Mouse (Mus musculus) MEL (cell line): ENCODE results near the gene Ndc1. TPM values are rescaled to one million over a fixed set of nuclear protein-coding genes. Genes with fewer than 3 reads are reported as not detected.

Experiments
- DNase-seq: peaks from one replicate; pipeline ENCODE4 v3.0.0; 2011; ENCODE audit warnings: low read depth, low spot score
- H3K27ac ChIP-seq: 2 replicates; pipeline ENCODE4 v1.5.1; 2012; ENCODE audit warnings: low read depth, mild to moderate bottlenecking, control low read depth, low read length, moderate library complexity; ENCODE audit not compliant: control insufficient read depth
- H3K27me3 ChIP-seq, 2 experiments: fragments of 150-350 bp in 1 of 2; sonication (generic) in 1 of 2; 2 replicates each; pipeline ENCODE4 v1.6.1; 2012; ENCODE audit warnings: low read length in 2 of 2, mild to moderate bottlenecking in 2 of 2, improper control_type of control experiment in 1 of 2, moderate library complexity in 1 of 2; ENCODE audit not compliant: insufficient read depth in 2 of 2, control insufficient read depth in 1 of 2
- H3K36me3 ChIP-seq, 2 experiments: 2 replicates each; pipeline ENCODE4 v1.6.1; 2012 to 2014; ENCODE audit warnings: low read length in 2 of 2, improper control_type of control experiment in 1 of 2, inconsistent platforms in 1 of 2, mild to moderate bottlenecking in 1 of 2; ENCODE audit not compliant: insufficient read depth in 2 of 2, control insufficient read depth in 1 of 2
- H3K4me1 ChIP-seq, 2 experiments: fragments of 150-350 bp in 1 of 2; sonication (generic) in 1 of 2; 2 replicates each; pipeline ENCODE4 v1.6.1; 2012; ENCODE audit warnings: low read length in 2 of 2, improper control_type of control experiment in 1 of 2, mild to moderate bottlenecking in 1 of 2; ENCODE audit not compliant: insufficient read depth in 2 of 2, control insufficient read depth in 1 of 2
- H3K4me3 ChIP-seq, 2 experiments: fragments of 150-350 bp in 1 of 2; sonication (generic) in 1 of 2; 2 replicates each; pipeline ENCODE4 v1.5.1; 2012; ENCODE audit warnings: low read depth in 2 of 2, low read length in 2 of 2, mild to moderate bottlenecking in 2 of 2, moderate library complexity in 2 of 2, control low read depth in 1 of 2, improper control_type of control experiment in 1 of 2; ENCODE audit not compliant: control insufficient read depth in 1 of 2, insufficient read depth in 1 of 2
- H3K79me2 ChIP-seq: 2 replicates; pipeline ENCODE4 v1.6.1; 2012; ENCODE audit warnings: mild to moderate bottlenecking, low read length, moderate library complexity; ENCODE audit not compliant: control insufficient read depth, poor library complexity, insufficient read depth
- H3K9ac ChIP-seq: 2 replicates; pipeline ENCODE4 v1.6.1; 2012; ENCODE audit warnings: low read depth, mild to moderate bottlenecking, control low read depth, low read length, moderate library complexity; ENCODE audit not compliant: control insufficient read depth, poor library complexity, severe bottlenecking
- H3K9me3 ChIP-seq: fragments of 150-350 bp; sonication (generic); replicated peaks from 2 replicates; pipeline ENCODE4 v1.6.1; 2012; ENCODE audit warnings: mild to moderate bottlenecking, low read length, improper control_type of control experiment, moderate library complexity; ENCODE audit not compliant: insufficient read depth
- CTCF ChIP-seq, 3 experiments: IDR thresholded peaks in 2 of 3; conservative IDR thresholded peaks in 1 of 3; 2 replicates each; pipeline ENCODE4 v1.5.1; 2011 to 2012; ENCODE audit warnings: low read length in 3 of 3, low read depth in 2 of 3, mild to moderate bottlenecking in 2 of 3, improper control_type of control experiment in 1 of 3, inconsistent platforms in 1 of 3, mixed read lengths in 1 of 3, moderate library complexity in 1 of 3; ENCODE audit not compliant: control insufficient read depth in 1 of 3, insufficient read depth in 1 of 3, poor library complexity in 1 of 3, severe bottlenecking in 1 of 3
- E2F4 ChIP-seq: IDR thresholded peaks from 2 replicates; pipeline ENCODE4 v1.6.1; 2011; ENCODE audit warnings: low read depth, low read length, improper control_type of control experiment, borderline replicate concordance
- MAFK ChIP-seq: IDR thresholded peaks from 2 replicates; pipeline ENCODE4 v1.6.1; 2011; ENCODE audit warnings: low read depth, mild to moderate bottlenecking, low read length, improper control_type of control experiment, borderline replicate concordance
- MAX ChIP-seq: IDR thresholded peaks from 2 replicates; pipeline ENCODE4 v1.6.1; 2011; ENCODE audit warnings: low read length, improper control_type of control experiment
- MAZ ChIP-seq: IDR thresholded peaks from 2 replicates; pipeline ENCODE4 v1.6.1; 2012; ENCODE audit warnings: low read depth, mild to moderate bottlenecking, inconsistent platforms, low read length, improper control_type of control experiment
- MEF2A ChIP-seq: IDR thresholded peaks from 2 replicates; pipeline ENCODE4 v1.6.1; 2014; ENCODE audit warnings: low read depth, mild to moderate bottlenecking, inconsistent platforms, low read length, improper control_type of control experiment; ENCODE audit not compliant: poor library complexity, insufficient replicate concordance, severe bottlenecking; ENCODE audit errors: extremely low read depth
- MXI1 ChIP-seq: IDR thresholded peaks from 2 replicates; pipeline ENCODE4 v1.6.1; 2011; ENCODE audit warnings: mild to moderate bottlenecking, low read depth, low read length, improper control_type of control experiment
- MYC ChIP-seq: IDR thresholded peaks from 2 replicates; pipeline ENCODE4 v1.6.1; 2011; ENCODE audit warnings: low read depth, mild to moderate bottlenecking, low read length, improper control_type of control experiment, moderate library complexity
- NELFE ChIP-seq: IDR thresholded peaks from 2 replicates; pipeline ENCODE4 v1.6.1; 2011; ENCODE audit warnings: low read depth, low read length, improper control_type of control experiment
- POLR2A ChIP-seq, 2 experiments: IDR thresholded peaks; 2 replicates each; pipeline ENCODE4 v1.6.1; 2011 to 2012; ENCODE audit warnings: low read length in 2 of 2, mild to moderate bottlenecking in 2 of 2, control low read depth in 1 of 2, improper control_type of control experiment in 1 of 2, low read depth in 1 of 2, moderate library complexity in 1 of 2; ENCODE audit not compliant: control insufficient read depth in 1 of 2, insufficient read depth in 1 of 2, poor library complexity in 1 of 2
- POLR2AphosphoS2 ChIP-seq: IDR thresholded peaks from 2 replicates; pipeline ENCODE4 v1.6.1; 2011; ENCODE audit warnings: low read length, improper control_type of control experiment
- RCOR1 ChIP-seq: IDR thresholded peaks from 2 replicates; pipeline ENCODE4 v1.6.1; 2012; ENCODE audit warnings: low read depth, mild to moderate bottlenecking, inconsistent platforms, low read length, improper control_type of control experiment
- UBTF ChIP-seq: IDR thresholded peaks from 2 replicates; pipeline ENCODE4 v1.6.1; 2012; ENCODE audit warnings: low read depth, mild to moderate bottlenecking, inconsistent platforms, low read length, improper control_type of control experiment, moderate library complexity, borderline replicate concordance; ENCODE audit not compliant: insufficient read depth
- ZKSCAN1 ChIP-seq: IDR thresholded peaks from 2 replicates; pipeline ENCODE4 v1.6.1; 2012; ENCODE audit warnings: low read depth, mild to moderate bottlenecking, inconsistent platforms, low read length, improper control_type of control experiment, moderate library complexity
- ZNF384 ChIP-seq: IDR thresholded peaks from 2 replicates; pipeline ENCODE4 v1.6.1; 2012; ENCODE audit warnings: low read depth, mild to moderate bottlenecking, inconsistent platforms, low read length, improper control_type of control experiment
- polyA plus RNA-seq, 2 experiments: library from polyadenylated mRNA; stranded (reverse) in 1 of 2; unstranded in 1 of 2; fragments of >175 nt in 1 of 2; fragments of >200 nt in 1 of 2; gene quantifications; 2 replicates each; pipeline versions ENCODE4 v1.2.1 to v1.2.4; 2012; ENCODE audit warnings: low replicate concordance in 2 of 2, low read depth in 1 of 2; ENCODE audit not compliant: insufficient read length in 2 of 2, insufficient read depth in 1 of 2, missing spikeins in 1 of 2
- total RNA-seq: library from RNA; depleted of rRNA; stranded (reverse); fragments of 300-350 nt; gene quantifications from 2 replicates; pipeline ENCODE4 v1.2.3, GENCODE M21; 2012

Gene Ndc1
- total and polyA plus RNA-seq, 3 experiments = 54.0 to 274 (median 57.2) TPM

DNA sequence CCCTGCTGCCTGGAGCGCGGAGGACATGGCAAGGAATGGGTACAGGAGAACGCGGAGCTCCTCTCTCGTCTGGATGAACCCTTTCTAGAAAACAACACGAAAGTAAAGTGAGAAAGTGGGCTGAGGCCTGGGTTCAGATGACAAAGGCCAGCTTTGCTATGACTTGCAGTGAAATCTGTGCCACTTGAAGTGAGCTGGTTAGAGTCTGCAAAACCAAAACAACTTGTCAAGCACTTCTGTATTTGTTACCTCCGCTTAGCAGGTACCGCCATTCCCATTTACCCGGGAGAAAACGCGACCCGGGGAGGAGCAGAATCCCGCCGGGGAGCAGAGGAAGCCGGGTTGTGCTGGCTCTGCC lies 66.4 kb downstream of the Ndc1 start:
- no peak for DNase-seq
- peaks cover 0 to 3% of the 10 kb centered on the region in 2 experiments; a peak in 3 of 4 replicates for H3K27me3 ChIP-seq
- H3K4me1 ChIP-seq = no peaks in the 10 kb centered on the region
- H3K27ac ChIP-seq = no peak overlapping the region
- TF ChIP-seq CTCF (IDR thresholded peaks at IDR 0.05 in 2 of 3, conservative IDR thresholded peaks at IDR 0.05 in 1 of 3; ENCODE audit: control insufficient read depth in 1 of 3, insufficient read depth in 1 of 3, low read depth in 2 of 3, low read length in 3 of 3, poor library complexity in 1 of 3, severe bottlenecking in 1 of 3) (no peak), MAX (no peak), MEF2A (no peak), MYC (no peak), POLR2AphosphoS2 (no peak), ZKSCAN1 (no peak), MAFK (no peak)
- H3K79me2 ChIP-seq = no peaks in the 10 kb centered on the region
- H3K9ac ChIP-seq = no peak overlapping the region
- H3K4me3 ChIP-seq = peak overlapping the region in 1 of 2 experiments; percentile 0; a peak in 1 of 4 replicates
- no peaks in the 10 kb centered on the region for H3K36me3 ChIP-seq
- H3K9me3 ChIP-seq = no peaks in the 10 kb centered on the region

DNA sequence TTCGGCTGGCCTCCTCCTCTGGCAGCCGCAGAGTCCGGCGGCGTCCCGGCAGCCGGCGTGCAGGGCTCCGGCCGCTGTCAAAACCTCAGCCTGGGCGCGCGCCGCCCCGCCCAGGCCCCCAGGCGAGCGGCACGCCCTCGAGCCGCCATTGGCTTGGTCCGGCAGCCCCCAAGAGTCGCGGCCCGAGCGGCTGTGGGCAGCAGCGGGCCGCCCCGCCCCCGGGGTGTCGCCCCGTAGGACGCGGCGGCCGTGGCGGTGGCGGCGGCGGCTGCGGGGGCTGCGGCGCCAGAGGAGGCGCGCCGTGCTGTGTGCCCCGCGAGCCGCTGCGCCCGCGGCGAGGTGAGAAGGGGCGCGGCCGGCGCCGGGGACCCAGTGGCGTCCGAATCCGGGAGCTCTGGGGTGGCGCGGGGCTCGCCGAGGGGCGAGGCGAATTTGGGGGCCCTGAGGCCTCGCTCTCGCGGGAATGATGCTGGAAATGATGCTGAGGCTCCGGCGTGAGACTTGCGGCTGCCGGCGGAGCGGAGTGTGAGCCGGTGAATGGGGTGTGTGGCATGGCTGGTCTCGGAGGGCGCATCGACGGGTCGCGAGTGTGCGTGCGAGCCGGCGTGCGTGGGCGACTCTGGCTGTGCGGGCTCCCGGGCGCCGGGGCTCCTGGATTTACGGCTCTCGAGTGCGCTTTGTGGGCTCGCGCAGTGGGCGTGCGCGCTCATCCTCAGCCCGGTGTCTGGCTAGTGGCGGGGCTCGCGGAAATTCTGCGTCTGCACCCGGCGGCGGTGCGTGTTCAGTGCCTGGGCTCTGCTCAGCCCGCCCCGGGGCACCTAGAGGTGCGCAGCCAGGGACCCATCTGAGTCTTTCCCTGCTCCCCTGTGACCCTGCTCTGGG lies 67.0 kb downstream of the Ndc1 start, which contains the start of gene Glis1:
Glis1 (plus strand) TSS at position 236 of the 882 bp plus-strand sequence.
- Histone ChIP-seq H3K4me1 (no peaks in the 10 kb centered on the region), H3K9me3 (no peaks in the 10 kb centered on the region), H3K4me3 (peak within 1 kb of the TSS; percentile 35 to 60; a peak in 3 of 4 replicates), H3K9ac (peak within 1 kb of the TSS; percentile 45; the same call in 1 of the 2 replicates), H3K27ac (no peak within 1 kb of the TSS), H3K27me3 (peaks cover 0 to 3% of the 10 kb centered on the region in 2 experiments; a peak in 3 of 4 replicates), H3K36me3 (no peaks in the 10 kb centered on the region), H3K79me2 (no peaks in the 10 kb centered on the region)
- no peak for TF ChIP-seq ZKSCAN1
- no peak for TF ChIP-seq MYC
- TF ChIP-seq UBTF = no peak
- TF ChIP-seq NELFE = no peak
- peak; percentile 47 for DNase-seq

- H3K36me3 ChIP-seq = no peaks in the 10 kb centered on the region
- no peak overlapping the region for H3K27ac ChIP-seq
- H3K79me2 ChIP-seq = no peaks in the 10 kb centered on the region
- DNase-seq = no peak
- H3K27me3 ChIP-seq = peaks cover 0 to 3% of the 10 kb centered on the region in 2 experiments; a peak in 3 of 4 replicates
- no peak overlapping the region for H3K9ac ChIP-seq
- no peaks in the 10 kb centered on the region for H3K4me1 ChIP-seq
- H3K9me3 ChIP-seq = no peaks in the 10 kb centered on the region
- TF ChIP-seq RCOR1 (no peak), MAZ (no peak), POLR2A (IDR thresholded peaks at IDR 0.05; ENCODE audit: control insufficient read depth in 1 of 2, insufficient read depth in 1 of 2, low read depth in 1 of 2, low read length in 2 of 2, poor library complexity in 1 of 2) (no peak), ZKSCAN1 (no peak), MXI1 (no peak), UBTF (no peak), E2F4 (no peak), ZNF384 (no peak), CTCF (IDR thresholded peaks at IDR 0.05 in 2 of 3, conservative IDR thresholded peaks at IDR 0.05 in 1 of 3; ENCODE audit: control insufficient read depth in 1 of 3, insufficient read depth in 1 of 3, low read depth in 2 of 3, low read length in 3 of 3, poor library complexity in 1 of 3, severe bottlenecking in 1 of 3) (no peak)
- H3K4me3 ChIP-seq = peak overlapping the region in 1 of 2 experiments; percentile 60; a peak in 2 of 4 replicates
Measured at GRCm38 (mm10) chr4:107435238-107435946, 67.8 kb downstream of the Ndc1 start.
